8 mouse cellular contexts compared by ENCODE assay signal in genomic region chr11:60311025-60311854, GRCm38 (mm10). TPM values are rescaled to one million over a fixed set of nuclear protein-coding genes. Genes with fewer than 3 reads are reported as not detected.
DNase-seq lines count a peak whose midpoint lies in the region; ATAC-seq and TF ChIP-seq lines count a peak whose summit lies in the region.

No protein-coding gene starts in this region.

- DNase-seq in brain, embryonic 18.5 days (ENCODE audit: low read depth, low spot score) = peak; percentile 76
- peak; percentile 71 for DNase-seq in forebrain, embryonic 11.5 days (ENCODE audit: low spot score)
- peak; percentile 98 for DNase-seq in midbrain, postnatal 0 days (ENCODE audit: low spot score)
- peak; percentile 62 for DNase-seq in testis, postnatal 14 days (ENCODE audit: low spot score)
- no peak for DNase-seq in B cell, adult 2 months

- no peaks in the 10 kb centered on the region for H3K27me3 ChIP-seq in forebrain, embryonic 11.5 days (ENCODE audit: control insufficient read depth, insufficient read depth, low read length)
- no peaks in the 10 kb centered on the region for H3K27me3 ChIP-seq in heart, embryonic 13.5 days (replicated peaks)
- H3K27me3 ChIP-seq in kidney, embryonic 16.5 days (ENCODE audit: insufficient read depth, low read length) = no peaks in the 10 kb centered on the region
- H3K27me3 ChIP-seq in limb, embryonic 13.5 days = no peaks in the 10 kb centered on the region
- H3K27me3 ChIP-seq in midbrain, postnatal 0 days (ENCODE audit: insufficient read depth, low read length) = no peaks in the 10 kb centered on the region

- no peaks in the 10 kb centered on the region for H3K36me3 ChIP-seq in forebrain, embryonic 11.5 days (ENCODE audit: control insufficient read depth, insufficient read depth, low read length)
- no peaks in the 10 kb centered on the region for H3K36me3 ChIP-seq in heart, embryonic 13.5 days
- H3K36me3 ChIP-seq in kidney, embryonic 16.5 days (ENCODE audit: insufficient read depth, low read length) = peaks cover 3% of the 10 kb centered on the region; the same call in 1 of the 2 replicates
- H3K36me3 ChIP-seq in limb, embryonic 13.5 days = peaks cover 5% of the 10 kb centered on the region; the same call in 1 of the 2 replicates
- no peaks in the 10 kb centered on the region for H3K36me3 ChIP-seq in midbrain, postnatal 0 days (ENCODE audit: insufficient read depth, low read length)

- peak overlapping the region; percentile 43 for H3K9ac ChIP-seq in forebrain, embryonic 11.5 days (ENCODE audit: low read length)
- peak overlapping the region; percentile 67 for H3K9ac ChIP-seq in heart, embryonic 13.5 days
- peak overlapping the region; percentile 62 for H3K9ac ChIP-seq in kidney, embryonic 16.5 days (replicated peaks; ENCODE audit: low read length)
- 0 out of 2 replicates have a peak overlapping the region, but pooled peaks have one; percentile 19 for H3K9ac ChIP-seq in limb, embryonic 13.5 days
- H3K9ac ChIP-seq in midbrain, postnatal 0 days (replicated peaks; ENCODE audit: low read length, poor library complexity, severe bottlenecking) = peak overlapping the region; percentile 52; the same call in 1 of the 2 replicates

- 15% methylated on average over 8 of the region's 8 CpGs for WGBS in forebrain, embryonic 11.5 days
- WGBS in heart, embryonic 13.5 days = 9% methylated on average over 8 of the region's 8 CpGs
- WGBS in kidney, embryonic 16.5 days = 9% methylated on average over 8 of the region's 8 CpGs
- WGBS in limb, embryonic 13.5 days = 19% methylated on average over 8 of the region's 8 CpGs
- whole genome bisulfite sequencing in midbrain, postnatal 0 days = 1% methylated on average over 8 of the region's 8 CpGs

- no peaks in the 10 kb centered on the region for H3K9me3 ChIP-seq in forebrain, embryonic 11.5 days (ENCODE audit: control insufficient read depth, low read length)
- H3K9me3 ChIP-seq in heart, embryonic 13.5 days = no peaks in the 10 kb centered on the region
- H3K9me3 ChIP-seq in kidney, embryonic 16.5 days (ENCODE audit: low read length) = no peaks in the 10 kb centered on the region
- peaks cover 6% of the 10 kb centered on the region; the same call in 1 of the 2 replicates for H3K9me3 ChIP-seq in limb, embryonic 13.5 days
- no peaks in the 10 kb centered on the region for H3K9me3 ChIP-seq in midbrain, postnatal 0 days (ENCODE audit: low read length)

- peaks cover 9% of the 10 kb centered on the region for H3K4me1 ChIP-seq in forebrain, embryonic 11.5 days (replicated peaks; ENCODE audit: control insufficient read depth, insufficient read depth, low read length)
- peaks cover 63% of the 10 kb centered on the region for H3K4me1 ChIP-seq in heart, embryonic 13.5 days
- peaks cover 55% of the 10 kb centered on the region for H3K4me1 ChIP-seq in kidney, embryonic 16.5 days (ENCODE audit: insufficient read depth, low read length)
- H3K4me1 ChIP-seq in limb, embryonic 13.5 days = peaks cover 59% of the 10 kb centered on the region
- H3K4me1 ChIP-seq in midbrain, postnatal 0 days (ENCODE audit: insufficient read depth, low read length) = peaks cover 13% of the 10 kb centered on the region

- no peak overlapping the region for H3K4me3 ChIP-seq in forebrain, embryonic 11.5 days (ENCODE audit: low read depth, low read length)
- no peak overlapping the region for H3K4me3 ChIP-seq in heart, embryonic 13.5 days
- H3K4me3 ChIP-seq in kidney, embryonic 16.5 days (ENCODE audit: low read length) = no peak overlapping the region
- no peak overlapping the region for H3K4me3 ChIP-seq in limb, embryonic 13.5 days
- no peak overlapping the region for H3K4me3 ChIP-seq in midbrain, postnatal 0 days (ENCODE audit: low read depth, low read length)

- no peak overlapping the region for H3K4me2 ChIP-seq in forebrain, embryonic 11.5 days (ENCODE audit: low read depth, low read length, severe bottlenecking)
- peak overlapping the region; percentile 53 for H3K4me2 ChIP-seq in heart, embryonic 13.5 days
- H3K4me2 ChIP-seq in kidney, embryonic 16.5 days (replicated peaks; ENCODE audit: low read depth, low read length) = peak overlapping the region; percentile 7; the same call in 1 of the 2 replicates
- peak overlapping the region; percentile 14; the same call in 1 of the 2 replicates for H3K4me2 ChIP-seq in limb, embryonic 13.5 days (replicated peaks)
- H3K4me2 ChIP-seq in midbrain, postnatal 0 days (ENCODE audit: low read depth, low read length, poor library complexity, severe bottlenecking) = peak overlapping the region; percentile 15; the same call in 1 of the 2 replicates

- peak; percentile 49 for TF ChIP-seq CTCF in midbrain, postnatal 0 days (IDR thresholded peaks at IDR 0.05)

- peak overlapping the region; percentile 86 for H3K27ac ChIP-seq in forebrain, embryonic 11.5 days (ENCODE audit: low read depth, low read length)
- H3K27ac ChIP-seq in heart, embryonic 13.5 days (replicated peaks) = peak overlapping the region; percentile 89
- H3K27ac ChIP-seq in kidney, embryonic 16.5 days (ENCODE audit: low read length) = peak overlapping the region; percentile 91
- H3K27ac ChIP-seq in limb, embryonic 13.5 days = peak overlapping the region; percentile 58; the same call in 1 of the 2 replicates
- H3K27ac ChIP-seq in midbrain, postnatal 0 days (ENCODE audit: low read depth, low read length) = peak overlapping the region; percentile 95

- ATAC-seq in forebrain, embryonic 11.5 days (replicated peaks; ENCODE audit: low FRiP score) = peak; percentile 77
- peak; percentile 51; the same call in 1 of the 2 replicates for ATAC-seq in heart, embryonic 13.5 days (ENCODE audit: extremely low read depth, insufficient number of reproducible peaks, low FRiP score, low TSS enrichment)
- peak; percentile 84 for ATAC-seq in kidney, embryonic 16.5 days (ENCODE audit: low FRiP score, low TSS enrichment)
- ATAC-seq in limb, embryonic 13.5 days (ENCODE audit: low FRiP score, low read depth) = no peak; the same call in 1 of the 2 replicates
- peak; percentile 95 for ATAC-seq in midbrain, postnatal 0 days (ENCODE audit: low FRiP score)

RNA-seq across cellular contexts. Expression of gene Tom1l2, which starts 41.5 kb away (rescaled TPM):
- polyA plus RNA-seq in forebrain, embryonic 11.5 days (2014; fragmentation: Nextera tagmentation; extraction: Ambion mirVana) = 18.0 and 19.5 TPM in 2 replicates
- 27.5 and 28.7 TPM in 2 replicates for polyA plus RNA-seq in heart, embryonic 13.5 days (2015; fragmentation: Nextera tagmentation; extraction: Ambion mirVana)
- polyA plus RNA-seq in kidney, embryonic 16.5 days (2015; fragmentation: Nextera tagmentation; extraction: Ambion mirVana) = 36.3 and 41.7 TPM in 2 replicates
- 26.4 and 27.9 TPM in 2 replicates for polyA plus RNA-seq in limb, embryonic 13.5 days (2015; fragmentation: Nextera tagmentation; extraction: Ambion mirVana)
- total RNA-seq in midbrain, postnatal 0 days (2014; rRNA removed) = 108 and 120 TPM in 2 replicates
- 49.4 and 51.6 TPM in 2 replicates for polyA plus RNA-seq in midbrain, postnatal 0 days (2015; fragmentation: Nextera tagmentation; extraction: Ambion mirVana)

RNA-seq across cellular contexts. Expression of gene Drc3, which starts 41.9 kb away (rescaled TPM):
- 1.6 and 2.1 TPM in 2 replicates for polyA plus RNA-seq in forebrain, embryonic 11.5 days (2014; fragmentation: Nextera tagmentation; extraction: Ambion mirVana)
- polyA plus RNA-seq in heart, embryonic 13.5 days (2015; fragmentation: Nextera tagmentation; extraction: Ambion mirVana) = 2.4 TPM in 2 replicates
- 2.1 and 2.8 TPM in 2 replicates for polyA plus RNA-seq in kidney, embryonic 16.5 days (2015; fragmentation: Nextera tagmentation; extraction: Ambion mirVana)
- polyA plus RNA-seq in limb, embryonic 13.5 days (2015; fragmentation: Nextera tagmentation; extraction: Ambion mirVana) = 1.0 and 1.5 TPM in 2 replicates
- 9.2 and 14.1 TPM in 2 replicates for total RNA-seq in midbrain, postnatal 0 days (2014; rRNA removed)
- polyA plus RNA-seq in midbrain, postnatal 0 days (2015; fragmentation: Nextera tagmentation; extraction: Ambion mirVana) = 7.1 and 8.6 TPM in 2 replicates

Comparison
In these comparisons a context has a peak if more than half of its experiments do, and no peak if none do; other contexts are left out.
1. DNase-seq: peak in brain, embryonic 18.5 days (single experiment), forebrain, embryonic 11.5 days (single experiment), midbrain, postnatal 0 days (single experiment) and testis, postnatal 14 days (single experiment); none in B cell, adult 2 months (0 of 2).
2. Peak in every context shown above with its lines, with median percentiles within 50 percentile points of each other: H3K27ac ChIP-seq and H3K9ac ChIP-seq.